Mouse (Mus musculus) hindbrain, embryonic 16.5 days (tissue): ENCODE results near the gene Spata2. TPM values are rescaled to one million over a fixed set of nuclear protein-coding genes. Genes with fewer than 3 reads are reported as not detected.

Experiments used
- ATAC-seq: fragments of 200-750 bp; cut with Nextera tagmentation; 2 replicates; pipeline ENCODE4 v1.8.0; 2017; ENCODE audit warnings: moderate TSS enrichment, moderate library complexity
- H3K27ac ChIP-seq: fragments of 300-500 bp; sonication (generic); 2 replicates; pipeline ENCODE4 v1.5.1; 2014; ENCODE audit warnings: low read depth, mild to moderate bottlenecking, control low read depth, low read length, moderate library complexity
- H3K27me3 ChIP-seq: fragments of 300-500 bp; sonication (generic); replicated peaks from 2 replicates; pipeline ENCODE4 v1.6.1; 2014; ENCODE audit warnings: low read length; ENCODE audit not compliant: control insufficient read depth, insufficient read depth
- H3K36me3 ChIP-seq: fragments of 300-500 bp; sonication (generic); 2 replicates; pipeline ENCODE4 v1.6.1; 2014; ENCODE audit warnings: mild to moderate bottlenecking, low read length, moderate library complexity, mixed read lengths; ENCODE audit not compliant: control insufficient read depth, insufficient read depth
- H3K4me1 ChIP-seq: fragments of 300-500 bp; sonication (generic); 2 replicates; pipeline ENCODE4 v1.6.1; 2014; ENCODE audit warnings: low read depth, low read length; ENCODE audit not compliant: control insufficient read depth, insufficient read depth
- H3K4me2 ChIP-seq: fragments of 300-500 bp; sonication (generic); 2 replicates; pipeline ENCODE4 v1.6.1; 2014; ENCODE audit warnings: mild to moderate bottlenecking, low read length, control low read depth, moderate library complexity
- H3K4me3 ChIP-seq: fragments of 300-500 bp; sonication (generic); 2 replicates; pipeline ENCODE4 v1.5.1; 2014; ENCODE audit warnings: mild to moderate bottlenecking, low read length, control low read depth, moderate library complexity
- H3K9ac ChIP-seq: fragments of 300-500 bp; sonication (generic); 2 replicates; pipeline ENCODE4 v1.6.1; 2014; ENCODE audit warnings: low read depth, mild to moderate bottlenecking, control low read depth, low read length, moderate library complexity
- H3K9me3 ChIP-seq: fragments of 300-500 bp; sonication (generic); 2 replicates; pipeline ENCODE4 v1.6.1; 2014; ENCODE audit warnings: mild to moderate bottlenecking, low read length, moderate library complexity; ENCODE audit not compliant: control insufficient read depth
- WGBS: fragments of 180-500 bp; shearing (Covaris S2); extraction: QIAGEN DNeasy Blood & Tissue Kit; methylation state at CpG from one replicate; pipeline ENCODE4 v1.1.7; 2014; 5-methylcytosine and 5-hydroxymethylcytosine counted together
- polyA plus RNA-seq: library from polyadenylated mRNA; unstranded; fragments of >200 nt; fragmentation: Nextera tagmentation; extraction: Ambion mirVana; gene quantifications from 2 replicates; pipeline ENCODE4 v1.2.1, GENCODE M21; 2015

Spata2 gene
- polyA plus RNA-seq, 1 experiment from 2014 or later = 30.5 TPM

- Histone ChIP-seq H3K36me3 (peaks cover 10% of the 10 kb centered on the region), H3K4me1 (no peaks in the 10 kb centered on the region; the same call in none of the 2 replicates), H3K4me3 (no peak overlapping the region), H3K9me3 (no peaks in the 10 kb centered on the region), H3K9ac (no peak overlapping the region), H3K27me3 (no peaks in the 10 kb centered on the region), H3K4me2 (no peak overlapping the region), H3K27ac (no peak overlapping the region)
- WGBS = 92% methylated on average over 7 of the region's 7 CpGs
- no peak for ATAC-seq
Measured at GRCm38 (mm10) chr2:167447207-167447606, 45.5 kb downstream of the Spata2 start.

- Histone ChIP-seq H3K9ac (no peak overlapping the region), H3K27ac (peak overlapping the region; percentile 31; the same call in 1 of the 2 replicates), H3K36me3 (peaks cover 12% of the 10 kb centered on the region), H3K4me1 (no peaks in the 10 kb centered on the region; the same call in none of the 2 replicates), H3K27me3 (no peaks in the 10 kb centered on the region), H3K4me2 (no peak overlapping the region), H3K9me3 (no peaks in the 10 kb centered on the region), H3K4me3 (no peak overlapping the region)
- ATAC-seq = peak; percentile 50; the same call in 1 of the 2 replicates
- WGBS = 74% methylated on average over 20 of the region's 20 CpGs
Measured at GRCm38 (mm10) chr2:167445911-167446780, 46.5 kb downstream of the Spata2 start.

- no peaks in the 10 kb centered on the region for H3K9me3 ChIP-seq
- peaks cover 12% of the 10 kb centered on the region for H3K36me3 ChIP-seq
- no peak overlapping the region for H3K9ac ChIP-seq
- H3K4me3 ChIP-seq = no peak overlapping the region
- no peaks in the 10 kb centered on the region; the same call in none of the 2 replicates for H3K4me1 ChIP-seq
- H3K27me3 ChIP-seq = no peaks in the 10 kb centered on the region
- no peak for ATAC-seq
- no peak overlapping the region for H3K27ac ChIP-seq
- WGBS = 97% methylated on average over 4 of the region's 4 CpGs
- no peak overlapping the region for H3K4me2 ChIP-seq
Measured at GRCm38 (mm10) chr2:167443411-167444193, 49.1 kb downstream of the Spata2 start.

GRCm38 (mm10) chr2:167439422-167439821 lies 53.3 kb downstream of the Spata2 start:
- 93% methylated on average over 3 of the region's 3 CpGs for WGBS
- no peaks in the 10 kb centered on the region for H3K9me3 ChIP-seq

GRCm38 (mm10) chr2:167436371-167436770 lies 56.3 kb downstream of the Spata2 start:
- no peak overlapping the region for H3K9ac ChIP-seq
- no peaks in the 10 kb centered on the region for H3K4me1 ChIP-seq
- H3K27ac ChIP-seq = no peak overlapping the region
- no peaks in the 10 kb centered on the region for H3K9me3 ChIP-seq
- no peak overlapping the region for H3K4me3 ChIP-seq
- no peak for ATAC-seq
- 91% methylated on average over 5 of the region's 5 CpGs for WGBS
- H3K36me3 ChIP-seq = peaks cover 2% of the 10 kb centered on the region; the same call in 1 of the 2 replicates
- no peaks in the 10 kb centered on the region for H3K27me3 ChIP-seq
- no peak overlapping the region for H3K4me2 ChIP-seq

More at GRCm38 (mm10) chr2:167439422-167439821, 53.3 kb downstream of the Spata2 start:
- Histone ChIP-seq H3K9ac (no peak overlapping the region), H3K36me3 (peaks cover 10% of the 10 kb centered on the region), H3K4me3 (no peak overlapping the region), H3K27ac (no peak overlapping the region), H3K4me2 (no peak overlapping the region), H3K27me3 (no peaks in the 10 kb centered on the region), H3K4me1 (no peaks in the 10 kb centered on the region)
- 0 out of 2 replicates have a peak, but pooled peaks have one; percentile 6 for ATAC-seq

- Histone ChIP-seq H3K36me3 (no peaks in the 10 kb centered on the region), H3K4me1 (no peaks in the 10 kb centered on the region), H3K4me3 (no peak overlapping the region), H3K4me2 (no peak overlapping the region), H3K27ac (no peak overlapping the region), H3K9ac (no peak overlapping the region), H3K27me3 (no peaks in the 10 kb centered on the region), H3K9me3 (no peaks in the 10 kb centered on the region)
- 95% methylated on average over 2 of the region's 2 CpGs for WGBS
- ATAC-seq = no peak
Measured at GRCm38 (mm10) chr2:167435631-167436030, 57.1 kb downstream of the Spata2 start.

- H3K9me3 ChIP-seq = no peaks in the 10 kb centered on the region
- no peaks in the 10 kb centered on the region for H3K27me3 ChIP-seq
- no peak overlapping the region for H3K4me3 ChIP-seq
- ATAC-seq = no peak
- WGBS = 91% methylated on average over 6 of the region's 6 CpGs
- no peak overlapping the region for H3K4me2 ChIP-seq
- H3K9ac ChIP-seq = no peak overlapping the region
- no peak overlapping the region for H3K27ac ChIP-seq
- no peaks in the 10 kb centered on the region for H3K4me1 ChIP-seq
- H3K36me3 ChIP-seq = no peaks in the 10 kb centered on the region
Measured at GRCm38 (mm10) chr2:167434570-167434969, 58.1 kb downstream of the Spata2 start.

- Histone ChIP-seq H3K4me1 (no peaks in the 10 kb centered on the region), H3K4me3 (no peak overlapping the region), H3K27ac (no peak overlapping the region), H3K36me3 (peaks cover 9% of the 10 kb centered on the region; the same call in 1 of the 2 replicates), H3K4me2 (no peak overlapping the region), H3K9me3 (no peaks in the 10 kb centered on the region), H3K27me3 (no peaks in the 10 kb centered on the region), H3K9ac (no peak overlapping the region)
- WGBS = 78% methylated on average over 7 of the region's 7 CpGs
- no peak for ATAC-seq
Measured at GRCm38 (mm10) chr2:167431418-167431776, 61.3 kb downstream of the Spata2 start.
